Mouse (Mus musculus) adrenal gland, postnatal 14 days (tissue): ENCODE data around the gene Uvrag. TPM values are rescaled to one million over a fixed set of nuclear protein-coding genes. Genes with fewer than 3 reads are reported as not detected.
"Not testable (repeated sequence)": the region's sequence is repeated elsewhere in the genome, so short reads cannot be mapped to it uniquely, and the experiment has no call there.

Experiments used
- DNase-seq: peaks from one replicate; pipeline ENCODE4 v3.0.0; 2021; ENCODE audit warnings: mixed read lengths
- total RNA-seq: library from RNA; stranded (reverse); gene quantifications from 2 replicates; pipeline ENCODE4 v1.2.3, GENCODE M21; 2021

Uvrag gene
- total RNA-seq, 1 experiment from 2014 or later = 42.3 TPM

- DNase-seq = no peak
Observed at GRCm38 (mm10) chr7:98968741-98969395, 172.1 kb downstream of the Uvrag start.

- DNase-seq = no peak
Observed at GRCm38 (mm10) chr7:98968082-98968674, 172.8 kb downstream of the Uvrag start.

GRCm38 (mm10) chr7:98967672-98968071, 173.3 kb downstream of the Uvrag start:
- DNase-seq = no peak

- DNase-seq = not testable (repeated sequence)
Observed at GRCm38 (mm10) chr7:98963581-98963980, 177.4 kb downstream of the Uvrag start.

GRCm38 (mm10) chr7:98962547-98963311, 178.2 kb downstream of the Uvrag start:
- peak; percentile 87 for DNase-seq

- no peak for DNase-seq
Observed at GRCm38 (mm10) chr7:98962074-98962473, 178.9 kb downstream of the Uvrag start.

- no peak for DNase-seq
Observed at GRCm38 (mm10) chr7:98960274-98960673, 180.7 kb downstream of the Uvrag start.

GRCm38 (mm10) chr7:98959246-98959645, 181.7 kb downstream of the Uvrag start:
- DNase-seq = no peak

- DNase-seq = no peak
Observed at GRCm38 (mm10) chr7:98958172-98958571, 182.8 kb downstream of the Uvrag start.

GRCm38 (mm10) chr7:98957111-98957741, 183.7 kb downstream of the Uvrag start:
- no peak for DNase-seq

- DNase-seq = no peak
Observed at GRCm38 (mm10) chr7:98956609-98957008, 184.3 kb downstream of the Uvrag start.

GRCm38 (mm10) chr7:98953649-98954048, 187.3 kb downstream of the Uvrag start:
- no peak for DNase-seq

GRCm38 (mm10) chr7:98944986-98945385, 196.0 kb downstream of the Uvrag start:
- DNase-seq = no peak

- no peak for DNase-seq
Observed at GRCm38 (mm10) chr7:98943687-98944086, 197.3 kb downstream of the Uvrag start.

GRCm38 (mm10) chr7:98942746-98943145, 198.2 kb downstream of the Uvrag start:
- no peak for DNase-seq

GRCm38 (mm10) chr7:98939194-98939593, 201.7 kb downstream of the Uvrag start:
- no peak for DNase-seq

GRCm38 (mm10) chr7:98938621-98939020, 202.3 kb downstream of the Uvrag start:
- peak; percentile 44 for DNase-seq

GRCm38 (mm10) chr7:98937079-98937813, 203.7 kb downstream of the Uvrag start:
- no peak for DNase-seq

- DNase-seq = no peak
Observed at GRCm38 (mm10) chr7:98935757-98936156, 205.2 kb downstream of the Uvrag start.

- no peak for DNase-seq
Observed at GRCm38 (mm10) chr7:98935193-98935592, 205.7 kb downstream of the Uvrag start.

- DNase-seq = peak; percentile 49
Observed at GRCm38 (mm10) chr7:98928336-98929025, 212.5 kb downstream of the Uvrag start.
